Mouse (Mus musculus) thymus, postnatal 0 days (tissue): Measurements from ENCODE around the gene Pttg1ip. TPM values are rescaled to one million over a fixed set of nuclear protein-coding genes. Genes with fewer than 3 reads are reported as not detected.
A peak's percentile ranks its signal among the peaks of the same experiment; 100 is the strongest.

ENCODE experiments used
- DNase-seq: peaks from one replicate; pipeline ENCODE4 v3.0.0-alpha.2; 2015; ENCODE audit warnings: low spot score
- microRNA counts: library from miRNA; unstranded; fragments of <30 nt; microRNA quantifications from one replicate; lab custom pipeline; 2015
- microRNA-seq: library from miRNA; unstranded; fragments of <30 nt; microRNA quantifications from one replicate; pipeline ENCODE4, GENCODE M21; 2016; ENCODE audit warnings: borderline number of aligned reads
- polyA plus RNA-seq: library from polyadenylated mRNA; unstranded; fragments of >200 nt; fragmentation: Nextera tagmentation; extraction: Ambion mirVana; gene quantifications from 2 replicates; pipeline ENCODE4 v1.2.1, GENCODE M21; 2015

Gene Pttg1ip
- polyA plus RNA-seq, 1 experiment from 2014 or later = 79.8 TPM

GRCm38 (mm10) chr10:77636234-77636922 is 54.9 kb downstream of the Pttg1ip start:
- DNase-seq = no peak

GRCm38 (mm10) chr10:77638956-77639355 is 57.4 kb downstream of the Pttg1ip start:
- no peak for DNase-seq

- DNase-seq = no peak
These were observed 61.6 kb downstream of the Pttg1ip start for GRCm38 (mm10) chr10:77643160-77643559.

- no peak for DNase-seq
These were observed 64.1 kb downstream of the Pttg1ip start for GRCm38 (mm10) chr10:77645571-77645970.

GRCm38 (mm10) chr10:77647461-77647860 is 65.9 kb downstream of the Pttg1ip start:
- DNase-seq = no peak

- DNase-seq = no peak
These were observed 66.4 kb downstream of the Pttg1ip start for GRCm38 (mm10) chr10:77647901-77648300.

MicroRNAs encoded within 50 kb of the gene (microRNA counts, 519-probe panel; counts per million panel counts)
- 473 counts per million, percentile 71 among the panel's probes with 10 or more counts for microRNA mmu-miR-1930 (lab: Ali Mortazavi, UCI)

Small RNA genes lying within 50 kb of the gene (microRNA-seq; reads per million reads assigned to microRNA genes)
- 20.8 reads per million, percentile 26 among the genes with 10 or more reads in this experiment for gene Mir1930

Other genes with a start within 250 kb of the Pttg1ip start
- gene Adarb1, start 163.4 kb upstream of the Pttg1ip start, polyA plus RNA-seq = 1.3 and 1.8 TPM in 2 replicates
- gene Fam207a, start 65.9 kb upstream of the Pttg1ip start, polyA plus RNA-seq = 47.5 and 51.5 TPM in 2 replicates
- gene Itgb2, start 51.5 kb upstream of the Pttg1ip start, polyA plus RNA-seq = 121 and 126 TPM in 2 replicates
- 251 and 259 TPM in 2 replicates for gene Sumo3, start 24.4 kb downstream of the Pttg1ip start, polyA plus RNA-seq
- gene Gm49325, start 24.5 kb downstream of the Pttg1ip start, polyA plus RNA-seq = 9.2 and 23.4 TPM in 2 replicates
- gene Ube2g2, start 40.6 kb downstream of the Pttg1ip start, polyA plus RNA-seq = 67.9 and 69.8 TPM in 2 replicates
- 0.77 and 0.84 TPM in 2 replicates for gene Tspear, start 104.8 kb downstream of the Pttg1ip start, polyA plus RNA-seq
- not detected in 2 replicates for gene Gm19402, start 109.0 kb downstream of the Pttg1ip start, polyA plus RNA-seq
- gene Gm9508, start 115.5 kb downstream of the Pttg1ip start, polyA plus RNA-seq = not detected in 2 replicates
- gene Gm10272, start 124.9 kb downstream of the Pttg1ip start, polyA plus RNA-seq = not detected in 2 replicates
- not detected in 2 replicates for gene Gm10024, start 129.7 kb downstream of the Pttg1ip start, polyA plus RNA-seq
- not detected in 2 replicates for gene Gm10142, start 134.1 kb downstream of the Pttg1ip start, polyA plus RNA-seq
- not detected in 2 replicates for gene Krtap12-1, start 138.9 kb downstream of the Pttg1ip start, polyA plus RNA-seq
- not detected in 2 replicates for gene Gm10100, start 144.8 kb downstream of the Pttg1ip start, polyA plus RNA-seq
- not detected in 2 replicates for gene Gm18596, start 160.9 kb downstream of the Pttg1ip start, polyA plus RNA-seq
- not detected in 2 replicates for gene Gm9736, start 169.6 kb downstream of the Pttg1ip start, polyA plus RNA-seq
- not detected in 2 replicates for gene Gm3233, start 178.0 kb downstream of the Pttg1ip start, polyA plus RNA-seq
- gene Gm3238, start 189.6 kb downstream of the Pttg1ip start, polyA plus RNA-seq = not detected in 2 replicates
- not detected in 2 replicates for gene Gm7138, start 195.2 kb downstream of the Pttg1ip start, polyA plus RNA-seq
- not detected in 2 replicates for gene Gm3250, start 200.8 kb downstream of the Pttg1ip start, polyA plus RNA-seq
- not detected in 2 replicates for gene Gm7137, start 206.5 kb downstream of the Pttg1ip start, polyA plus RNA-seq
- not detected in 2 replicates for gene Gm9639, start 213.4 kb downstream of the Pttg1ip start, polyA plus RNA-seq
- gene Gm19668, start 217.4 kb downstream of the Pttg1ip start, polyA plus RNA-seq = not detected in 2 replicates
- gene Gm9507, start 230.1 kb downstream of the Pttg1ip start, polyA plus RNA-seq = not detected in 2 replicates
- gene Gm2696, start 233.0 kb downstream of the Pttg1ip start, polyA plus RNA-seq = not detected in 2 replicates
- gene Krtap10-4, start 245.4 kb downstream of the Pttg1ip start, polyA plus RNA-seq = not detected in 2 replicates